Mouse (Mus musculus): ENCODE measurements around the gene Fsip1. TPM values are rescaled to one million over a fixed set of nuclear protein-coding genes. Genes with fewer than 3 reads are reported as not detected.
"Not testable (repeated sequence)": the region's sequence is repeated elsewhere in the genome, so short reads cannot be mapped to it uniquely, and the experiment has no call there.

Fsip1 gene
- total RNA-seq, 2 experiments from 2014 or later = 0.39 to 0.50 TPM

GRCm38 (mm10) chr2:118199867-118200266 is 56.9 kb downstream of the Fsip1 start:
- DNase-seq (ENCODE audit: low spot score in 2 of 2) = peak; percentile 81 to 84
- intact Hi-C loops (cut with DNase I) = loop anchor here (1.0 kb wide), 1 partner anchor 41 kb away; no protein-coding TSS in a partner anchor

DNA sequence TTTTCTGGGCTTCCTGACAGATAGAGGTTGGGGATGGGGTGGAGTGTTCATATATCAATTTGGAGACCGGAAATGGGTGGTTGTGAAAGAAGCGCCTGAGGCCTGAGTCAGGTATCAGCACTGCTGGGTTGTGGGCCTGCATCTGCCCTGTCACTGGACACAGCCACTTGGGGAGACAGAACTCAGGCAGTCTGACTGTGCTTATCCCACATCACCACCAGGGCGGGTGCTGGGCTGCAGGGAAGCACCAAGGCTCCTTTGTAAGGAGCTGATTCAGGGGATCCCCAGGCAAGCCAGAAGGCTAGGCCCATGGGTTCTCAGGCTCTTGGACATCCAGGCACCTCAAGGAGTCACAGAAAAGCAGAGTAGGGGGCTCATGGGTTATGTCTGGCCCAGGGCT is 59.8 kb downstream of the Fsip1 start:
- DNase-seq (ENCODE audit: low spot score in 2 of 2) = no peak
- intact Hi-C loops (cut with DNase I) = no loop called here

- no peak for DNase-seq (ENCODE audit: low spot score in 2 of 2)
- intact Hi-C loops (cut with DNase I) = no loop called here
Measured at GRCm38 (mm10) chr2:118182136-118182535, 74.6 kb downstream of the Fsip1 start.

DNA sequence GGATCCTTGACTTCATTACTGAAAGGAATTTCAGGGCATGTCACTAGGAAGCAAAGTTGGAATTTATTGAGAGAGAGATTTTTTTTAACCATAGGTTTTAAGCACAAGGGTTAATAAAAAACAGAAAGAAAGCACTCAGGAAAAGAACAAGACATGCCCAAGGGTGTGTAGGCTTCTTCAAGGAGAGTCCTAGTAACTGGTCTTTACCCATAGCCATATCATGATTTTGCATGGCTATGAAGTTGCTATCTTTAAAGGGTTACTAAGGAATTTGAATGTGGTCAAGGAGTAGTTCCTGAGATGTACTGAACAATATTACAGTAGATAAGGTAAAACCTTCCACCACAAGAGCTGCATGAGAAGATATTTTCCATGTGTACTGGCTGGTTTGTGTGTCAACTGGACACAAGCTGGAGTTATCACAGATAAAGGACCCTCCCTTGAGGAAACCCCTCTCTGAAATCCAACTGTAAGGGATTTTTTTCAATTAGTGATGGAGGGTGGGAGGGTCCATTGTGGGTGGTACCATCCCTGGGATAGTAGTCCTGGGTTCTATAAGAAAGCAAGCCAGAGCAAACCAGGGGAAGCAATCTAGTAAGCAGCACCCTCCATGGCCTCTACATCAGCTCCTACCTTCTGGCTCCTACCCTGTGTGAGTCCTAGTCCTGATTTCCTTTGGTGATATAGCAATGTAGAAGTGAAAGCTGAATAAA is 76.7 kb downstream of the Fsip1 start:
- intact Hi-C loops (cut with DNase I) = no loop called here
- no peak for DNase-seq (ENCODE audit: low spot score in 2 of 2)

- intact Hi-C loops (cut with DNase I) = no loop called here
- no peak for DNase-seq (ENCODE audit: low spot score in 2 of 2)
Measured at GRCm38 (mm10) chr2:118179472-118179871, 77.3 kb downstream of the Fsip1 start.

- intact Hi-C loops (cut with DNase I) = no loop called here
Measured at GRCm38 (mm10) chr2:118174558-118175383, 82.0 kb downstream of the Fsip1 start.

GRCm38 (mm10) chr2:118168225-118168624 is 88.5 kb downstream of the Fsip1 start:
- intact Hi-C loops (cut with DNase I) = no loop called here

More at GRCm38 (mm10) chr2:118174558-118175383, 82.0 kb downstream of the Fsip1 start:
- DNase-seq (ENCODE audit: low spot score in 2 of 2) = no peak

DNA sequence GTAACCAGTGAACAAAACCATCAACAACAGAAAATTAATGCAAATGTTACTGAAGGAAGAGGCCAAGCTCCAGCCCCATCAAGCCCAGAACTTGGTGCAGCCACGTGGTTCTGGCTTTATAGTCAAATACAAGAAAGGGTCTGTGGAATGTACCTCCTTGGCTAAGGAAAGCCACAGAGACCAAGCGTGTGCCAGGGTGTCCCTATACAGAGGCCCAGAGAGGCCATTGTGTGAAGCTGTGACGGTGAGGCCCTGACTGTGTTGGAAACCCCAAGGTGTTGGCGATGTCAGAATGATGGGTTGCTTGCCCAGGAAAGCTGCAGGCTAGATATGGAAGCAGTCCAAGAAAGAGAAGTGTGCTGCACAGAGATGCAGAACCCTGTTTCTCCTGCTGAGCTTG is 89.0 kb downstream of the Fsip1 start:
- intact Hi-C loops (cut with DNase I) = no loop called here
- DNase-seq (ENCODE audit: low spot score in 2 of 2) = no peak

More at GRCm38 (mm10) chr2:118168225-118168624, 88.5 kb downstream of the Fsip1 start:
- no peak for DNase-seq (ENCODE audit: low spot score in 2 of 2)

- intact Hi-C loops (cut with DNase I) = no loop called here
- no peak for DNase-seq (ENCODE audit: low spot score in 2 of 2)
Measured at GRCm38 (mm10) chr2:118165691-118166090, 91.1 kb downstream of the Fsip1 start.

- intact Hi-C loops (cut with DNase I) = no loop called here
- DNase-seq (ENCODE audit: low spot score in 2 of 2) = no peak
Measured at GRCm38 (mm10) chr2:118164137-118164536, 92.6 kb downstream of the Fsip1 start.

GRCm38 (mm10) chr2:118162486-118162885 is 94.3 kb downstream of the Fsip1 start:
- no peak for DNase-seq (ENCODE audit: low spot score in 2 of 2)
- intact Hi-C loops (cut with DNase I) = no loop called here

DNA sequence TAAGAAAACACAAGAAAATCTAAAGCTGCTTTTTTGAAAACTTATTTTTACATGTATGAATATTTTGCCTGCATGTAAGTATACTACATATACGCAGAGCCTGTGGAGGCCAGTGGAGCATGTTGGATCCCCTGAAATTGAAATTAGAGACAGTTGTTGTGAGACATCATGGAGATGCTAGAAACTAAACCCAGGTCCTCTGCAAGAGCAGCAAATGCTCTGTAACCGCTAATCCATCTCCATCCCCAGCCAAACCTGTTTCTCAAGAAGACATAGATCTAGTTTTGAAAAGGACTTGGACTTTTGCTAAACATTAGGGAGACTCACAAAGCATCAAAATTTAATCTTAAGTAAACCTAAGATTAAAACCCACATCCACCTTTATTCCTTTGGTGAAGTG is 95.8 kb downstream of the Fsip1 start:
- intact Hi-C loops (cut with DNase I) = no loop called here
- no peak for DNase-seq (ENCODE audit: low spot score in 2 of 2)

- DNase-seq (ENCODE audit: low spot score in 2 of 2) = no peak
- intact Hi-C loops (cut with DNase I) = no loop called here
Measured at GRCm38 (mm10) chr2:118160547-118160946, 96.2 kb downstream of the Fsip1 start.

- intact Hi-C loops (cut with DNase I) = no loop called here
- no peak for DNase-seq (ENCODE audit: low spot score in 2 of 2)
Measured at GRCm38 (mm10) chr2:118159126-118159525, 97.6 kb downstream of the Fsip1 start.

DNA sequence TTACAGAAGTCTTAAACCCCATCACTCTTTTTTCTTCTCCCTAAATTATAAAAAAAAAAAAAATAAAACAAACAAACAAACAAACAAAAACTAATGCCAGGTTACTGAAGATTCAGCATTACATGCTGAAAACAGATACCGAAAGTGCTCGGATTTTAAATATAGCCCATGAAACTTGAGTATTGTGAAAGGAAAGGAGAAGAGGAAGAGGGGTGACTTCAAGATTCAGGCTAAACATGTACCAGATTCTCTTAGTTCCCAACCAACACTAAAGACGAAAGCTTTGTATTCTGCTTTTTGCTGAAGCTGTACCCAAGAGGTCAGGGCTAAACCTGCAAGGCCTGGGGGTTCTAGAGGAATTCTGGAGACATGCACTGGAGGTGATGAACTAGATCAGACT is 98.7 kb downstream of the Fsip1 start:
- no peak for DNase-seq (ENCODE audit: low spot score in 2 of 2)
- intact Hi-C loops (cut with DNase I) = no loop called here

DNA sequence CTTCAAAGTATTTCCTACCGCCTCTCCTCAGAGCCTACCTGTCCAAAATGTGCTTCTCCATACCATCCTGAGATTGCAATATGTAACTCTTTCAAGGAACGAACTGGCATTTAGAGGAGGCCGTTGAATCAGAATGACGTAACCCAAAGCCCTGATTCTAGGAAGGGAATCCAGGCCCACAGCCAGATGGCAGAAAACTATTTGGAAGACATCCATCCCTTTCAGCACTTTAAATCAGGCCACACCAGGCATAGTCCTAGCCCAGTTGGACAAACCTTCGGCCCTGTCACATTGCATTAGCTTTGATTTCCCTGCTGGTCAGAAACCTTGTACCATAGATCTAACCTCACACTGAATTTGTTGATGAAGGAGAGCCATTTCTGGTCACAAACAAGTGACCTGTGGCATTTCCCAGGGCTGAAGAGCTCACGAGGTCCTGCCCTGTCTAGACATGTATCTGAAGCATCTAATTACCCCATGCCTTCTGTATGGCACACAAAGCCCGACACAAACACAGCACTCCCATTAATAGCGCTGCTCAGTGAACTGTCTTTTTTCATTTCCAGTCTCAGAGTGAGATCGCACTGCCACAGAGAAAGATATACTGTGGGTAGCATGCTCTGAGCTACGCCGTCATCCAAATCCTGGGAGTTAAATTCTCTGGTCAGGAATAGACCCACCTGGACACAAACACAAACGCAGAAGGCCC is 106.8 kb downstream of the Fsip1 start:
- intact Hi-C loops (cut with DNase I) = loop anchor here (2.0 kb wide), 1 partner anchor 19 kb away; no protein-coding TSS in a partner anchor
- peak; percentile 34 to 82 for DNase-seq (ENCODE audit: low spot score in 2 of 2)

- intact Hi-C loops (cut with DNase I) = loop anchor here (2.0 kb wide), 1 partner anchor 18 kb away; no protein-coding TSS in a partner anchor
- peak in 1 of 2 experiments; percentile 41 for DNase-seq (ENCODE audit: low spot score in 2 of 2)
Measured at GRCm38 (mm10) chr2:118148321-118149142, 108.2 kb downstream of the Fsip1 start.

DNA sequence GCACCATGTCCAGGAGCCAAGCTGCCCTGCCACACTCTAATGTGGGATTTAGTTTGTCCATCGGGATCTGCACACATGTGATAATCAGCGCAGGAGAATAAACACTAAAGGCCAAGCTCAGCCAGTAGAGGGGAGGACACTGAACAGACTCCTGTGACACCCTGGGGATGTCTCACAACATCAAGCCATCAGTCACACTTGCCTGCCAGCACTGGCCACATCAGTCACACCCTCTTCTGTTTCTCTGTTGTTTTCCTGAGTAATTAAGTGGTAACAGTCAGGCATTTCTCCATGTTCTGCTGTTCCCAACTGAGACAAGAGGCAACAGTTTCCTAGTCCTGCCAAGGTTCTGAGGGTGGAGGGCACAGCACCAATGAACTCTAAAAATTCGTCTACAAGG is 109.0 kb downstream of the Fsip1 start:
- not testable (repeated sequence) for DNase-seq (ENCODE audit: low spot score in 2 of 2)
- intact Hi-C loops (cut with DNase I) = loop anchor here (2.0 kb wide), 1 partner anchor 17 kb away; no protein-coding TSS in a partner anchor

DNA sequence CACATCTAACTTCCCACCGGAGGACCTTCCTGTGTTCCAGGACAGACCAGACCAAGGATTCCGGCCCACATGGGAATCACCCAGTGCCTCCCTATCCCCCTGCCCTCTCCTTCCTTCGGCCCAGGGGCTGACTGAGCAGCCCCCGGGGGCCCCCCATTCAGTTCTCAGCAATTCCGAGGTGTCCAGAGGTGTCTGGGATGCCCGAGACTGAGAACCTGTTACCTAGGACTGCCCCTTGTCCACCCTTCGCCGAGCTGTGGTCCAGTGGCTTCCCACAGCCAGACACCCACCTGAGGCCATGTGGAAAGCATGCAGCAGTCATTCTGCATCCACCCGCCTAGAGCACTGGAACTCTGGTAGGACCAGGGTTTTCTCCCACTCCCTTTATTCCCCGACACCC is 115.1 kb downstream of the Fsip1 start:
- intact Hi-C loops (cut with DNase I) = no loop called here

More for the DNA sequence above, 115.1 kb downstream of the Fsip1 start:
- no peak for DNase-seq (ENCODE audit: low spot score in 2 of 2)

Measured in left cerebral cortex, postnatal 25 days (tissue).